Mouse (Mus musculus) G1E (cell line): ENCODE data around the gene Prpf6. TPM values are rescaled to one million over a fixed set of nuclear protein-coding genes. Genes with fewer than 3 reads are reported as not detected.

ENCODE experiments used
- ATAC-seq: 2 replicates; pipeline ENCODE4 v1.8.0; 2016; ENCODE audit warnings: mild to moderate bottlenecking; ENCODE audit not compliant: insufficient number of reproducible peaks, poor library complexity, low FRiP score, severe bottlenecking; ENCODE audit errors: extremely low read depth
- DNase-seq: peaks from one replicate; pipeline ENCODE4 v3.0.0; 2012; ENCODE audit warnings: low spot score
- H3K27me3 ChIP-seq: 2 replicates; pipeline ENCODE4 v1.6.1; 2012; ENCODE audit warnings: mild to moderate bottlenecking, low read length, inconsistent platforms; ENCODE audit not compliant: insufficient read depth
- H3K36me3 ChIP-seq: replicated peaks from 2 replicates; pipeline ENCODE3; 2012; ENCODE audit warnings: mild to moderate bottlenecking, inconsistent platforms
- H3K4me1 ChIP-seq: 2 replicates; pipeline ENCODE4 v1.6.1; 2012; ENCODE audit warnings: low read depth, low read length, inconsistent platforms, mixed read lengths; ENCODE audit not compliant: insufficient read depth
- H3K4me3 ChIP-seq: 2 replicates; pipeline ENCODE4 v1.5.1; 2012; ENCODE audit warnings: low read depth, mild to moderate bottlenecking, inconsistent platforms, low read length, moderate library complexity, mixed read lengths
- H3K9me3 ChIP-seq: replicated peaks from 2 replicates; pipeline ENCODE4 v1.6.1; 2012; ENCODE audit warnings: inconsistent platforms
- CTCF ChIP-seq: IDR thresholded peaks from 2 replicates; pipeline ENCODE4 v1.5.1; 2012; ENCODE audit warnings: low read depth, low read length, inconsistent platforms, mixed read lengths
- GATA1 ChIP-seq: IDR thresholded peaks from 2 replicates; pipeline ENCODE4 v1.6.1; 2012; ENCODE audit warnings: borderline replicate concordance, low read length, inconsistent platforms, mixed read lengths
- GATA2 ChIP-seq: IDR thresholded peaks from 2 replicates; pipeline ENCODE4 v1.6.1; 2012; ENCODE audit warnings: low read depth, low read length, inconsistent platforms, borderline replicate concordance
- POLR2AphosphoS5 ChIP-seq: IDR thresholded peaks from 2 replicates; pipeline ENCODE4 v1.6.1; 2012; ENCODE audit warnings: low read depth, low read length, inconsistent platforms; ENCODE audit not compliant: insufficient replicate concordance
- TAL1 ChIP-seq: conservative IDR thresholded peaks from 2 replicates; pipeline ENCODE4 v1.6.1; 2012; ENCODE audit warnings: low read depth, low read length, inconsistent platforms, mixed read lengths
- polyA plus RNA-seq: library from polyadenylated mRNA; stranded (reverse); fragments of >175 nt; gene quantifications from 2 replicates; pipeline ENCODE4 v1.2.3, GENCODE M21; 2012
- total RNA-seq, 2 experiments: library from RNA; stranded (forward) in 1 of 2; stranded (reverse) in 1 of 2; fragments of 200-1000 nt in 1 of 2; fragments of >200 nt in 1 of 2; fragmentation: Nextera tagmentation in 1 of 2; gene quantifications; 2 replicates each; pipeline ENCODE4 v1.2.3; 2014 to 2017

Prpf6 gene
- total and polyA plus RNA-seq, 3 experiments: 27.8 to 91.9 (median 53.1) TPM

GRCm38 (mm10) chr2:181662620-181663297 lies 71.1 kb downstream of the Prpf6 start:
- Histone ChIP-seq H3K4me1 (peaks cover 15% of the 10 kb centered on the region), H3K4me3 (no peak overlapping the region), H3K27me3 (peaks cover 18% of the 10 kb centered on the region), H3K9me3 (no peaks in the 10 kb centered on the region), H3K36me3 (peaks cover 16% of the 10 kb centered on the region)
- ATAC-seq: no peak
- no peak for TF ChIP-seq TAL1
- TF ChIP-seq GATA1: no peak
- no peak for TF ChIP-seq POLR2AphosphoS5
- no peak for TF ChIP-seq GATA2
- TF ChIP-seq CTCF: no peak
- DNase-seq: no peak

GRCm38 (mm10) chr2:181663298-181663630 lies 71.6 kb downstream of the Prpf6 start:
- Histone ChIP-seq H3K36me3 (peaks cover 12% of the 10 kb centered on the region), H3K4me1 (peaks cover 15% of the 10 kb centered on the region), H3K4me3 (no peak overlapping the region), H3K9me3 (no peaks in the 10 kb centered on the region), H3K27me3 (peaks cover 19% of the 10 kb centered on the region)
- no peak for TF ChIP-seq TAL1
- no peak for TF ChIP-seq GATA1
- no peak for TF ChIP-seq CTCF
- TF ChIP-seq GATA2: no peak
- TF ChIP-seq POLR2AphosphoS5: no peak
- no peak for DNase-seq
- ATAC-seq: 0 out of 2 replicates have a peak, but pooled peaks have one; percentile 4

GRCm38 (mm10) chr2:181670285-181670912 lies 78.7 kb downstream of the Prpf6 start:
- peaks cover 2% of the 10 kb centered on the region; the same call in 1 of the 2 replicates for H3K4me1 ChIP-seq
- H3K4me3 ChIP-seq: no peak overlapping the region
- H3K27me3 ChIP-seq: peaks cover 65% of the 10 kb centered on the region
- peaks cover 6% of the 10 kb centered on the region for H3K9me3 ChIP-seq
- ATAC-seq: no peak
- TF ChIP-seq GATA2: no peak
- H3K36me3 ChIP-seq: no peaks in the 10 kb centered on the region
- DNase-seq: no peak

- Histone ChIP-seq H3K4me1 (peaks cover 6% of the 10 kb centered on the region), H3K4me3 (no peak overlapping the region), H3K36me3 (no peaks in the 10 kb centered on the region), H3K9me3 (peaks cover 6% of the 10 kb centered on the region), H3K27me3 (peaks cover 68% of the 10 kb centered on the region)
- TF ChIP-seq TAL1: no peak
- no peak for TF ChIP-seq GATA1
- no peak for TF ChIP-seq GATA2
- ATAC-seq: no peak
- DNase-seq: no peak
Observed at GRCm38 (mm10) chr2:181670913-181671311, 79.2 kb downstream of the Prpf6 start.

GRCm38 (mm10) chr2:181671326-181671725 lies 79.7 kb downstream of the Prpf6 start, which contains the start of gene Sox18:
TSS of gene Sox18 (minus strand) at chr2:181671640.
- H3K36me3 ChIP-seq: no peaks in the 10 kb centered on the region
- DNase-seq (no peak), ATAC-seq (no peak)
- no peak within 1 kb of the TSS for H3K4me3 ChIP-seq
- peaks cover 6% of the 10 kb centered on the region for H3K4me1 ChIP-seq
- H3K27me3 ChIP-seq: peaks cover 68% of the 10 kb centered on the region
- TF ChIP-seq TAL1 (no peak), GATA1 (no peak), CTCF (no peak)
- peaks cover 6% of the 10 kb centered on the region for H3K9me3 ChIP-seq

GRCm38 (mm10) chr2:181671984-181672383 lies 80.3 kb downstream of the Prpf6 start:
- DNase-seq (no peak), ATAC-seq (no peak)
- Histone ChIP-seq H3K4me1 (peaks cover 6% of the 10 kb centered on the region), H3K4me3 (no peak overlapping the region), H3K36me3 (no peaks in the 10 kb centered on the region), H3K27me3 (peaks cover 69% of the 10 kb centered on the region), H3K9me3 (peaks cover 6% of the 10 kb centered on the region)
- no peak for TF ChIP-seq GATA1
- no peak for TF ChIP-seq CTCF
- TF ChIP-seq POLR2AphosphoS5: no peak
- TF ChIP-seq TAL1: no peak
- TF ChIP-seq GATA2: no peak
